Mouse (Mus musculus): ENCODE measurements at regions not wholly inside any gene's neighbourhood (a gene's known extent, or its start where the extent isn't known, plus 50 kb on each side); places are given as distances from the start of the nearest gene placed in this dataset.

DNA sequence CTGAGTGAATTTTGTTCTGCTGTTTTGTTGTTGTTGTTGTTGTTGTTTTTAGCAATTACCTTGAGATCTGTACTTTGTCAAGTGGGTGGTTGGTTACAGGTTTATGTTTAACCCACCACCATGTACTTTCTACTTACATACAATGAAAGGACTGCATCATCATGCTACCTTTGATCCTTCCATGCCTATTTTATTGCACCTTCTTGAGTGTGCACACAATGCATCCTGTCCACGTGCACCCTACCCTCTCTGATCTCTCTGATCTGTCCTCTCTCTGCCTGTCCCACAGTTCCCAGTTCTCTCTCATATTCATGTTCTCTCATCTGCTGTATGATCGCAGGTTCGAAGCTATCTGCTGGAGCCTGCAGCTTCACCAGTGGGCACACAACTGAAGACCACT lies 59.9 kb upstream of the Gas1 start:
- DNase-seq (ENCODE audit: low spot score), result no peak

DNA sequence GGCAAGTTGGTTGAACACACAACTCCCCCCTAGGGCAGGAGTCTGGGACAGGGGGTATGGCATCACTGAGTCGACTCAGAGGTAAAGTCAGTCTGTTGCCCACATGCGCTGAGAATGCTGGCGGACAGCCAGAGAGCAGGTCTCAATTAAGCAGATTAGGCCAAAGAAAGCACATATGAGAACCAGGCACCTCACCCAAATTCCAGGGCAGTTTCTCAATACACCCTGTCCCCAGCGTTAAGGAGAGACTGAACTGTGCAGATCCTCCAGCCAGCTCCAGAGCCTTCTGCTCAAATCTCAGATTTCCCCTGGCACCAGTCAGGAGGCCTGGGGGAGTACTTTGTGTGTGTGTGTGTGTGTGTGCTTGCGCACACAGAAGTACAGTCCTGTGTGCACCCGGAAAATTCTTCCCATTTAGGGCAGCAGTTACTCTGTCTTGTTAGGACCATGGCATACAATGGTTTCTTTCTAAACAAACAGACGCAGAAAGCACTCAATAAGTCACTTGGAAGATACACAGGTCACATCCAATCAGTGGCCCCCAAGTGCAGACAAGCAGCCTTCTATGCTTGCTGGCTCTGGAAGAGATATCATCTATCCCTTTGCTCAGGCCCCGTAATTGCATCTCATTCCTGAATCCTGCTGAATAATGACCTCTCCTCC lies 65.4 kb upstream of the Gas1 start:
- DNase-seq (ENCODE audit: low spot score), result no peak

DNA sequence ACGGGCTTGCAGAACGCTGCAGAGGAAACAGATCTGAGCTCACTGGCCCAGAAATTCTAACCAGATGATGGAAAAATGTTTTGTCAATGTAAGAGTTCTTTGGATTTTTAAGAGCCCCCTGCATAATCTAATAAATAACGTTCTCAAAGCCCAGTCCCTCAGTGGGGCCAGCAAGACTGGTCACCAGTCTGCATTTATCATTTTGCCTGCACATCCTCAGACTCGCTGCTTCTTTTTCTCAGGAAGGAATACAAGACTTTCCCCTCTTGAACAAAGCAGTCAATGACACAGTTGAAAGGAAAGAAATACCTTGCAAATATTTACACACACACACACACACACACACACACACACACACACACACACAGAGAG lies 65.9 kb upstream of the Gas1 start:
- DNase-seq (ENCODE audit: low spot score), result no peak

DNA sequence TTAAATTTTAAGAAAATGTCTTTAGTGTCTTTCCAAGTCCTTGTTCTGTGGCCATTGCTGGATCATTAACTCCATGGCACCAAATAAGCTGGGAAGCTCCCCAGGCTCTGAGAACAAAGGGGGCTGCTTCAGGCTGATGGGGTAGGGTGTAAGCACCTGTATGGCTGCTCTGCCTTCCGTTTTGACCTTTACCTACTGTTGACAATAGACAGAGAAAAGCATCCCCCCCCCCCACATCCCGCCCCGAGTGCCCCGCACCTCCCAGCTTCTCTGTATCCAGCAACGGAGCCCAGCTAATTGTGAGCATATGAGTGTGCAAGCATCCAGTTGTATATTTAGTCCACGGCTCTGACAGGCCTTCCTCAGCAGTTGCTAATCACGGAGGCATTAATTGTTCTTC lies 78.0 kb upstream of the Gas1 start:
- no peak for DNase-seq (ENCODE audit: low spot score)

DNA sequence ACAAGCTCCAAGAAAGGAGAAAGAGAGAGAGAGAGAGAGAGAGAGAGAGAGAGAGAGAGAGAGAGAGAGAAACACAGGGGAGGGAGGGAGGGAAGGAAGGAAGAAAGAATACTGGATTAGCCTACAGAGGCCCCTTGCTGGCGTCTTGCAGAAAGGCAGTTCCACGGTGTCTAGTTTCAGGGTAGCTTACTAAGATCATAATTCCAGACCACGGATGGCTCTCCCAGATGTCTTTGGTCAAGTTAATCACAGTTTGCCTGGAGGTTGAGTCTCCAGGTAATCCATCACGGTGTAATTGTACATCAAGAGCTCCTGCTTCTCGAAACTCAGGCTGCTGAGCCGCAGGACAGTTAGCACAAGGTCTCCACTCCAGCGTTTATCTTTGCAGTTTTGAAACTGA lies 78.5 kb upstream of the Gas1 start:
- DNase-seq (ENCODE audit: low spot score), result no peak

DNA sequence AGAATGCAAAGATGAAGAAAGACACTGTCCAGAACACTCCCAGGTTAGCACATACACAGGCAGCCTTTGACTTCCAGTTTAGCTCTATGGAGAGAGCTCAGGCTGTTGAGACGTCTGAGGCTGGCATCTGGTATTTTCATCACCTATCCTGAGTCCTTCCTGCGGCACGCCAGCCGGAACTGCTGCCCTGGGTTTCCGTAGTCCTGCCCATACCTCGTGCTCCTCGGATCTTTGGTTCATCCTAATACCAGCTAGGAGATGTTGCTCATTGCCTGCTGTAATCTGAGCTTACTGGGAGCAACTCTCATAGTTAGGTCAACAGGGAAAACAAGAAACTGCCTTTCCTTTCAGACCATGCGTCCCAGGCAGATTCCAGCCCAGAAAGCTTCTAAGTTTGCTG lies 79.8 kb upstream of the Gas1 start:
- no peak for DNase-seq (ENCODE audit: low spot score)

DNA sequence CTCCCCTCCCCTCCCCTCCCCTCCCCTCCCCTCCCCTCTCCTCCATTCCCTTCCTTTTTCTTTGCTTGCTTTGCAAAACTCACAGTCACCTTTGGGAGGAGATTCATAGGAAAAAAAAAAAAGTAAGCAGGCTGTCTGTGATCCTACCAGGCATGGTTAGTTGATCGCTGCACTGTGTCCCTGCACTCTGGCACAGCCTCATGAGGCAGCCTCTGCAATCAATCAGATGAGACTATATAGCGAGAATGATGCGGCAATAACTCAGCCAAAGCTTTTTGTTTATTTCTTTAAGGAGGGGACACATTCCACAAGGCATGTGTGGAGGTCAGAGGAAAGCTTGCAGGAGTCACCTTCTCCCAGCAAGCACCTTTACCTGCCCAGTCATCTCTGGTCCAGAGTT lies 80.7 kb upstream of the Gas1 start:
- no peak for DNase-seq (ENCODE audit: low spot score)

DNA sequence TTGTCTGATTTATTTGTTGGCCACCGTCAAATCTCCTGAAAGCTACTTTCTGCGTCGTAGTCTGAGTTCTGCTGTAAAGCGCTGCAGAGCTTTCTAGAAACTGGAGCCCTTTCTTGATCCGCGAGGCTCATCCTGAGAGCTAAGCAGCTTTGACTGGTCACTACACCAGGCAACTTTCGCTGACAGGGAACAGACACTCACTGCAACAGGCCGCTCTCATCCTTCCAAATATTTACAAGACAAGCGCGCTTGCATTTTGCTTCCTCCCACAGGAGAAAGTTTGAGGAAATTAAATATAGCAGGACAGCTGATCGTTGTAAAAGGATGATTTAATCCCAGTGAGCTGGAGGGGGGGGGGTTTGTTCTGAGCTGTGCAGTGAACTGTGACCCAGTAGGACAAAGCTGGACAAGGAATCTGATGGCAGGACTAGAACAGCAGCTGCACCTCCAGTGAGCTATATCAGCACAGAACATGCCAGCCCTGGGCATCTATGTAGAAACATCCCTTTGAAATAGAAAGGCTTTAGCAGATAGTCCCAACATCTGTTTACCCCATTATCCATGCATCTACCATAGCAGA lies 85.4 kb upstream of the Gas1 start:
- DNase-seq (ENCODE audit: low spot score), result no peak

DNA sequence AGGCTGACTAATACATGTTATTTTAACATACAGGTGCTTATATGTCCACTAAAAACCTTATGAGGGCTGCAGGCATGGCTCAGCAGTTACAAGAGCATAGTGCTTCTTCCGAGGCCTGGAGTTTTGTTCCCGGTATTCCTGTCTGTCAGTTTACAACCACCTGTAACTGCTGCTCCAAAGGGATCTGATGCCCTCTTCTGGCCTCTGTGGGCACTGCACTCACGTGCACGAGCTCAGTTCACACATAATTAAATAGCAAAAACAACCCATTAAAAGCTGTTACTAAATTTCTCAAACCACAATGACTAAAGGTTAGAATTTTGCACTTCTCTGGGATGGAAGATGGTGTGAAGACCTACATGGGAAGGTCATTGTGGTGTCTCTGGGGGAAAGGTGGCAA lies 87.3 kb upstream of the Gas1 start:
- no peak for DNase-seq (ENCODE audit: low spot score)

DNA sequence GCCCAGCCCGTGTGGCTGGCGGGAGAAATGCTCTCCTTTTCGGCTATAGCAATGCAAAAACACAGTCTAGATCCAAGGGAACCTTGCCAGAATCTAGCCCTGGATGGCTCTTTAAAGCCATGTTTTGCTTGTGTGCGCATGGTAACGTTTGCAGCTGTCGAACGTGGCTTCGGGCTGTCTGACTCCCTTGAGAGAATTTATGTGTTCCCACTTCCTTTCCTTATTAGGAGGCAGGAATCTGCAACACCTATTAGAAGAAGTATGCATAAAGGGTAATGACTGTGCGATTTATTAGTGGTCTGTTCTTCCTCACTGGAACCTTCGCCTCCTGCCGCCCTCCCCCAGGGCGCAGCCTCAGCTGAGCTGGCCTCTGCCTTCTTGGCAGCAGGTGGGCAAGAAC lies 90.4 kb upstream of the Gas1 start:
- no peak for DNase-seq (ENCODE audit: low spot score)

DNA sequence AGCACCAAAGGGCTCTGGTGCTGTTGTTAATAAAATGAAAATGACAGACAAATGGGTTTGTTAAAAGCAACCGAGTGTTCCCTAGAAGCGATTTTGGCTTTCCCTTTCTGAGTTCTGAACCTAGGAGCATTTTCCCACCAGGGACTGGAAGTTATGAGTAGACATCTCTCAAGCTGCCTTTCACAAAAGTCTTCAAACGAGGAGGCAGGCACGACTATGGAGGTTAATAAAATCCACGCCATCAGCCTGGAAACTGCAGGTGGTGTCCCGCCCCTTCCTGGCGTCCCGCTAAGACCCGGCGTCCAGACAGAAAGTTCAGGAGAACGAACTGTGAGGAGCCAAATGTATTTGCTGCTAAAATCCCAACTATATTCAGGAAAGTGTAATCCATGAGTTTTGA lies 91.1 kb upstream of the Gas1 start:
- DNase-seq (ENCODE audit: low spot score), result no peak

DNA sequence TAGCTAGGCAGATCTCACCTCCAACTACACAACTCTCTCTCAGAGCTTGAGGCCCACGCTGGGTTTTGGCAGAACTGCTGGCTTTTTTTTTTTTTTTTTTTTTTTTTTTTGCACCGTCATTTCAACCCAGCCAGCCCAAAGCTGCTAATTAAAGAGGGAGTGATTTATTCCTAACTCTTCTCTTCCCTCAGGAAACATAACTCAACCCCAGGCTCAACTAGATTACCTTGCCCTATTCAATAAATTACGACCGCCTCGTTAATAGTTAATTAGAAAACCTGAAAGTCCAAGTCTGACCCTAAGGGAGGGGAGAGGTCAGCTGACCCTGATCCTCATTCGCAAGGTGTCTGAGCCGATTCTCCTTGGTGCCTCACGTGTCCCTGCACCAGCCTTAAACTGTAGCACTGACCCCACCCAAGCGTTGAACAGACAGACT lies 92.3 kb upstream of the Gas1 start:
- DNase-seq (ENCODE audit: low spot score), result no peak

DNA sequence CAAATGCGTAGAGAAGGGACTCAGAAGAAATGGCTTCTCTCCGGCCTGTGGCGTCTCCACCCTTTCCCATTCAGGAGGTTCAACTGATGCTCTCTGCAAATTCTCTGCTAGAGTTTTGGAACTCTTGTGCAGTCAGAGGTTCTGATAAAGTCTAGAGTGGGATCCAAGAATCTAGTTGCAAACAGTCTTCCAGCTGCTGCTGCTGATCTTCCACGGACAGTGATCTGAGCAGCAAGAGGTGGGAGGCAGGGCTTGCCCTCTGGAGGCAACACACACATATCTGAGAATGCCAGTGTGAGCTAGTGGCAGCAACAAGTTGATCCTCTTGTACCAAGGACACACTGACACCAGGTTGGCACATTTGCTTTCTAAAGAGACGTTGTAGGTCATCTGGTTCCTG lies 93.4 kb upstream of the Gas1 start:
- no peak for DNase-seq (ENCODE audit: low spot score)

DNA sequence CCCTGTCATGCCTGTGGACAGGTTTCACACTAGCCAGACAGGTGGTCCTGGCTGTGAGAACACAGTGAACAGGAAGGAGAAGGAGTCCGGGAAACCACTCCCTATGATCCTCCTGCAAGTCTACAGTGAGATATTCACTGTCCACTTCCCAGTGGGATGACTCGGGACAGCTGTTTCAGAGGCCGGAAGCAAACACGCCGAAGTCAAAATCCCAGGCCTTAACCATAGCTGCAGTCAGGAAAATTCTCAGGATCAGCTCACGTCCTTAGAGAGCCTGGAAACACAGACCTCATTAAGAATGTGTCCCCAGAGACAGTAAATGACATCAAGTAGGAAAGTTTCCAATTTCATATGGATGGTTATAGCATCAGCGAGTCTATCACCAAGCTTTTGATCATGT lies 96.2 kb upstream of the Gas1 start:
- no peak for DNase-seq (ENCODE audit: low spot score)

DNA sequence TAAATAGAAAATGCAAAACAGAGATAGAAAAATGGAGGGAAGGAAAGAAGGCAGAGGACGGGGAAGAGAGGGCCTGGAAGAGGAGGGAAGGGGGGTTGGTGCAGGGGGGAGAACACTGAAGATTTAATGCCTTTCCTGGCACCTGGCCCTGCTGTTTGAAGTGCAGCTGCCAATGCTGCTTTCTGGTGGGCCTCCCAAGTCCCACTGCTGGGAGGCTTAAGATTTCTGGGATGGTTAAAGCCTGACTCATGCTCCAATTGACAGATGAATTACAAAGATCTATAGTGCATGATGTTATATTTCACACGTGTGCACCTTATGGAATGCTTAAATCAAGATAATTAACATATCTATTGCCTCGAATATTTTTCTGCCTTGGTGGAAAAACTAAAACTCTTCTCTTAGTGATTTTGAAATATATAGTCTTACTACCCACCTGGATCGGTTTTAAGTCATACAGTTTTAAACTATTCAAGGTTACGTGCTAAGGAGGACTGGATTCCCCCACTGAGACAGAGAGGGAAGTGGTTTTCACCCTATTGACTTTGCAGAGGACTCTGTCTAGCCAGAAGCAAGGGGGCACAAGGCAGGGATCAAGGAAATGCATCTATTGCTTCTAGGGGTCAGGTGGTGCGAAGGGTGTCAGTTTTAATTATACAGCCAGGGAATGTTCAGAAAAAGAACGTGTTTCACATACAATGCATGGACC lies 105.5 kb upstream of the Gas1 start:
- no peak for DNase-seq (ENCODE audit: low spot score)

DNA sequence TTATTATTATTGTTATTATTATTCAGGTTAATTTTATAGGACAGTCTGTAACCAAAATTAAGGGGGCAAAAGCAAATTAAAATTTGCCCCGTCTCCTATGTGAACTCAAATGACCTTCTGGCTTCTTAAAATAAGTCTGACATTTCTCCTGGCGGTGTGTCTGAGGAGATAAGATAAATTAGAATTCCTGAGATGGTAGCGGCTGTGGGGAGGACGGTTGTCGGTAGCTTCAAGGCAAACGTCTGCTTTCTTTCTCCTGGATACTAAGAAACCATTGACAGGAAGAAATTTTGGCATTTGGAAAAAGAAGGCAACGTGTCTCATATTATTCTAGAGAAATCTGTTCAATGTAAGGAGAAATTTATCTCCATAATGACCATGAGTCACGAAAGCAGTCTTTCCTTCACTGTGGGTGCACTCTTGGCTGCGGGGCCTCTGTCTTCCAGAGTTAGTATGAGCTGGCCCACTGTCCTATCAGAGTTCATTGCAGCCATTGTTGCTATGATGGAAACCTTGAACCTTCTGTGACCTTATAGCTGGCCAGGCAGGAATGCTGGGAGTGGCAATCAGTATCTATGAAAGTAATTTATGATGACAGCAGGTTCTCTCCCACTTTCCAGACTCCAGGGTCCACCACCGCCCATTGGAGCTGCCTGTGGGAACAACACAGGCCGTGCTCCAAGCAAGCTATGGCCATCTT lies 109.5 kb upstream of the Gas1 start:
- no peak for DNase-seq (ENCODE audit: low spot score)

DNA sequence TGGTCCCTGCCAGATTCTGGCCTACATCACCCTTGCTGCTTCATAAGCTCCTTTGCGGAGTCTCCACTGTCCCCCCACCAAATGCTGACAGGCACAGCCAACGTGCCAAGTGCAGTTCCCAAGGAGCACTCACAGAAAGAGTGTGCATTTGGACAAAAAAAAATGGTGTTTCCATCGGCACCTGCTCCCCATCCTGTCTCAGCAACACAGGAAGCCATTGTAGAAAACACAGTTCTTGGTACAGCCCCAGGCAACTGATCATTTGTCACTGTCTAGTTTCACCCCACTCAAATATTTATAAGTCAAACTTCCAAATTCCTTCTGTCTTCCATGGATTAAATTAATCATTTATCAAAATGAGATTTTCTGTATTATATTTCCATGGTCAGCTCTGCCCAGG lies 112.5 kb upstream of the Gas1 start:
- DNase-seq (ENCODE audit: low spot score), result no peak

DNA sequence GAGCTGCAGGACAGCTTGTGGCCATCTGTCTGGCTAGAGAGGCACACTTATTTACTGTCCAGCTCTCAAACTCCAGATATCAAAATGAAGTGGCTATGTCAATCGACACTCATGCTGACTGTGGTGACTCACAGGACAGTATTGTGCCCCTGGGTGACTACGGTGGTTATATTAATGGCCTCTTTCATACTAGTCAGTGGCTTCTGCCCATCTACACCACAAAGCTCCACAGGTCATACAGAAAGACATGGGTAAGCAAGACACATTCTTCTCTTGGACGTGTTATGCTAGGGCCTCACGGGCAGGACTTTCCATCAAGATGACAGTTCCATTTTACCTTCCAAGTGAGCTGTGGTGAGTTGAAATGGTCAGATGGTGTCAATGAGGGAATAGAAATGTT lies 113.7 kb upstream of the Gas1 start:
- DNase-seq (ENCODE audit: low spot score), result no peak

DNA sequence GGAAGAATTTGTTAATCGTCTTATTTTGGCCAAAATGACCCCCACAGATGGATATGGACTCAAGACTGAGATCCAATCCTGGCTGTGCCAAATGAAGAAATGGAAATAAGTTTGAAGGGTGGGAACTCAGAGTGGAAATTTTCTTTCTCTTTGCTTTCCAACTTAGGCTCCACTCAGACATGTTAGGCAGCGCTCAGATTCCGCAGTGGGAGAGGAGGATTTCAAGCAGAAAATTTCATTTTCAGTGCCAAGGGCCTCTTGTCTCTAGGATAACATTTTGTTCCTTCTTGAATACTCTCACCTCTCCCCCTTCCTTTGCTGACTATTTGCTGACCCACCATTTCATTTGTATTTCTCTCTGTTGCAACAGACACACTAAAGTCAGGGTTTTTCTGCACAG lies 114.2 kb upstream of the Gas1 start:
- no peak for DNase-seq (ENCODE audit: low spot score)

DNA sequence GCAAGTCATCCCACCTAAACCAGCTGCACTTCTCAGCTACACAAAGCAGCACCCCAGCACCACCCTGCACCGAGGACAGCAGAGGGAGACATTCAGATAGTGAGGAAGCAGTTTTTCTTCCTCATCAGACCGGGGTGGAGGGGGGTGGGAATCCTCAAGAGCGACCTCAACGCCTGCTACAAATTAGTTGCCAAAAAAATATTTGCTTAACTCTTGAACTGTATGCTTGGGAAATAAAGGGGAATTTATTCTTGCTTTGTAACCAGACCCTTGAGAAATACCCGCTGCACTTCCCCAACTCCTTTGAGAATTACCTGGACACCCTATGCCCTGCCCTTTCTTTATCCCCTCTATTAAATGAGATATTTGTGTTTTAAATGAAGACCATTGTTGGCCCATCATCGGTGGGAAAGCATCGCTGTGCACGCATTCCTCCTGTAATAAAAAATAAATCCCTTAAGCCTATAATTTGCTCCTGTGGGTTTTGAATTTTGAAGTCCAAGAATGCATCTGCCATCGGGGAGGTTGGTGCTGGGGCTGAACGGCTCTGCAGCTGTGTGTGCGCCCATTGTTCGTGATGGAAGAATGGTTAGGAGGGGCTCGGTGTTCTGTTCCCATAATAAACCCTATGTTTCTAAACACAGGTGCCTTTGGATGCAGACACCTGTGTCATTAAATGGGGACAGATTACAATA lies 119.2 kb upstream of the Gas1 start:
- DNase-seq (ENCODE audit: low spot score), result no peak

DNA sequence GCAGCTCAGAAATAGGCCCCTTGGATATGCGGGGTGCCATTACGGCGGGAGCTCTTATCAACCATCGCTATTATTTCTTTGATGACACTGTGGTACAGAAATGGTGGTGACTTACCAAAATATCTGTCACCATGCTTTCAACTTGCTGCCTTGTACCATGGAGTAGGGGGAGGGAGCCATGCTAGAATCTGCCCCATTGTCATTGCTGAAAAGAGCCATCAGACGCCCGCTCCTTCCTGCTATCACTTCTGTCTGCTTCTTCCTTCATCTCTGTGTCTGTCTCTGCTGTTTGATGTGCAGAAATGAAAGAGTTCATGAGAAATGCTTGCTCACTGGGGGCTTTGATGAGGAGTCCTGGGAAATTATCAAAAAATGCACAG lies 119.7 kb upstream of the Gas1 start:
- no peak for DNase-seq (ENCODE audit: low spot score)

DNA sequence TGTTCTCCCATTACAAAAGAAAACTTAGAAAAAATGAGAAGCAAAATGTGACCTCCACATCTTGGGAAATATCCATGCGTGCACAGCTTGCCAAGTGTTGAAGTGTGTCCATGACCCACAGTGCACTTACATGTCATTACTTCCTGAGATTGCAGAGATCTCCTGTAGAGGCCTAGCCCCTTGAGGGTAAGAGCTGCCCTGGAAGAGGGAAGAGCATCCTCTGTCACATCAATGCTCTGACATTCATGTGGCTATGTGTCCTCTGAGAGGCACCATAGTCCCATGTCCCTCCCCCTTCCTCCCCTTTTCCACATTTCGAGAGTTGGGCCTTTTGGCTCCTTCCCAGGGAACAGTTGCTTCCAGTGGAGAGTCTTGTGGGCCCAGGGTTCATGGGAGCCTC lies 121.4 kb upstream of the Gas1 start:
- no peak for DNase-seq (ENCODE audit: low spot score)

DNA sequence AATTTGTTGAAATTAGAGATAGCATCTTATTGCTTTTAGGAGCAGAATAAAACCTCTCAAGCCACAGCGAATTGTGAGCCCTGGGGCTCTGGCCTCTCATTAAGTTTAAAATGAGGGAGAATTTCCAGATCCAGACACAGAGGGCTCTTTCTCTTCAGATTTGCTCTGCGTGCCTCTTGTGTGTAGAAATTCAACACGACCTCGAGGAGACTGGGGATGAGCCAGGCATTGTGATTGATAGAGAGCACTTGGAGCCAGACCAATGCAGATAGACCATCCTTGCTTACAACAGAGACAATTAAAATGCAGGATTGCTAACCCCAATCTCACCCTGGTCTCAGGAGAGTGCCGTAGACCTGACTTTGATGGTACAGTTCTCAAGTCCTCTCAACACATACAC lies 121.9 kb upstream of the Gas1 start:
- DNase-seq (ENCODE audit: low spot score), result no peak

Measured in left cerebral cortex, adult 11 months (tissue).